Mouse (Mus musculus) forebrain, embryonic 11.5 days (tissue): ENCODE data around the gene Ptpn1. TPM values are rescaled to one million over a fixed set of nuclear protein-coding genes. Genes with fewer than 3 reads are reported as not detected.
A peak's percentile ranks its signal among the peaks of the same experiment; 100 is the strongest.

Experiments used
- ATAC-seq: fragments of 200-750 bp; cut with Nextera tagmentation; replicated peaks from 2 replicates; pipeline ENCODE4 v1.8.0; 2017; ENCODE audit warnings: moderate TSS enrichment; ENCODE audit not compliant: low FRiP score
- DNase-seq: peaks from one replicate; pipeline ENCODE4 v3.0.0-alpha.2; 2017; ENCODE audit warnings: low spot score
- H3K27ac ChIP-seq: fragments of 300-500 bp; sonication (generic); 2 replicates; pipeline ENCODE4 v1.5.1; 2014; ENCODE audit warnings: low read depth, low read length
- H3K27me3 ChIP-seq: fragments of 300-500 bp; sonication (generic); 2 replicates; pipeline ENCODE4 v1.6.1; 2014; ENCODE audit warnings: mild to moderate bottlenecking, low read length, mixed read lengths; ENCODE audit not compliant: control insufficient read depth, insufficient read depth
- H3K36me3 ChIP-seq: fragments of 300-500 bp; sonication (generic); 2 replicates; pipeline ENCODE4 v1.6.1; 2014; ENCODE audit warnings: mild to moderate bottlenecking, low read length, moderate library complexity, mixed read lengths; ENCODE audit not compliant: control insufficient read depth, insufficient read depth
- H3K4me1 ChIP-seq: fragments of 300-500 bp; sonication (generic); replicated peaks from 2 replicates; pipeline ENCODE4 v1.6.1; 2014; ENCODE audit warnings: low read length, mixed read lengths; ENCODE audit not compliant: control insufficient read depth, insufficient read depth
- H3K4me2 ChIP-seq: fragments of 300-500 bp; sonication (generic); 2 replicates; pipeline ENCODE4 v1.6.1; 2014; ENCODE audit warnings: low read depth, mild to moderate bottlenecking, low read length, moderate library complexity, mixed read lengths; ENCODE audit not compliant: severe bottlenecking
- H3K4me3 ChIP-seq: fragments of 300-500 bp; sonication (generic); 2 replicates; pipeline ENCODE4 v1.5.1; 2014; ENCODE audit warnings: low read depth, low read length
- H3K9ac ChIP-seq: fragments of 300-500 bp; sonication (generic); 2 replicates; pipeline ENCODE4 v1.6.1; 2014; ENCODE audit warnings: low read length
- H3K9me3 ChIP-seq: fragments of 300-500 bp; sonication (generic); 2 replicates; pipeline ENCODE4 v1.6.1; 2016; ENCODE audit warnings: low read length, mixed read lengths; ENCODE audit not compliant: control insufficient read depth
- WGBS: fragments of 180-500 bp; shearing (Covaris S2); extraction: QIAGEN DNeasy Blood & Tissue Kit; methylation state at CpG from one replicate; pipeline ENCODE4 v1.1.7; 2014; 5-methylcytosine and 5-hydroxymethylcytosine counted together
- polyA plus RNA-seq: library from polyadenylated mRNA; unstranded; fragments of >200 nt; fragmentation: Nextera tagmentation; extraction: Ambion mirVana; gene quantifications from 2 replicates; pipeline ENCODE4 v1.2.1, GENCODE M21; 2014

The Ptpn1 gene
- polyA plus RNA-seq, 1 experiment from 2014 or later, result 80.0 TPM

DNA sequence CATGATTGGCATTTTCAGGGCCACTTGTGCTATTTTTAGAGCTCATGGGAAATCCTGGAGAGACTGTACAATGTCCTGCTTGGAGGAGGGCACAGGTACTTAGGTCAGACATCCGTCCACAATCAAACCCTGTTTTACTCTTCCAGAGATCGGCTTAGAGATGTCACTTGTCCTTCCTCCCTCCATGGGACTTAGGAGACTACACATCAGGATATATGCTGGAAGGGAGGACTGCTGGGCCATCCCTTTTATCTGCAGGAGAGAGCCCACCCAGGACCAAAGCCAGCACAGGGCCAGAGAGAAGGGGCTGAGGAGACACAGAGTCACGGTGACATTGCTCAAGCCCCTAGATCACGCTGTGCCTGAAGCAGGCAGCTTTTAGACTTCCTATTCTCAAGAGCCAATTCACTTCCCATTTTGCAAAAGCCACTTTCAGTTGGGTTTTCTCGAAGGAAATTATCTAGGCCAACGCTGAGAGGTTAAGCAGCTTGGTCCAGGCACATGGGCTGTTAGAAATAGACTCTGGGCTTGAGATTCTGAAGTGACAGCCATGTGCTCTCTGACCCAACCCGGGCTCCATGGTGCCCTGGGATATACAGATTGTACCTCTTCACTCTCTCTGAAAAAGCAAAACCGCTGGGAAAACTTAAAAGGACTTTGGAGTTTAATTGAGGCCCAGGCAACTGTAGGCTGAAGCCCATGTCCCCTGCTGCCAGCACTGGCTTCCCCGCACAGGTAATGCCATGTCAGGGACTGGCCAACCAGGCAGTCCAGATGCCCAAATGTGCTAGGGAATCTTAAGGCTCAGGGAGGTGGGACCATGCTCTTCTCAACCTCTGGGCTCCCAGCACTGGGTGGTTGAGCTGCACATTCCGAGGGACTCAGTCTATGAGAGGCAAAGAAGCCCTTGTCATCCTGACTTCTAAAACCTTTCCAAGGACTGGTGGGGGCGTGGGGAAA lies 5.7 kb upstream of the Ptpn1 start:
- H3K36me3 ChIP-seq, result no peaks in the 10 kb centered on the region
- no peak for DNase-seq
- no peak overlapping the region for H3K9ac ChIP-seq
- no peak overlapping the region for H3K4me2 ChIP-seq
- no peaks in the 10 kb centered on the region; the same call in 1 of the 2 replicates for H3K4me1 ChIP-seq
- no peak overlapping the region for H3K4me3 ChIP-seq
- no peaks in the 10 kb centered on the region for H3K9me3 ChIP-seq
- H3K27me3 ChIP-seq, result no peaks in the 10 kb centered on the region
- H3K27ac ChIP-seq, result no peak overlapping the region
- no peak for ATAC-seq
- WGBS, result 82% methylated on average over 11 of the region's 11 CpGs

DNA sequence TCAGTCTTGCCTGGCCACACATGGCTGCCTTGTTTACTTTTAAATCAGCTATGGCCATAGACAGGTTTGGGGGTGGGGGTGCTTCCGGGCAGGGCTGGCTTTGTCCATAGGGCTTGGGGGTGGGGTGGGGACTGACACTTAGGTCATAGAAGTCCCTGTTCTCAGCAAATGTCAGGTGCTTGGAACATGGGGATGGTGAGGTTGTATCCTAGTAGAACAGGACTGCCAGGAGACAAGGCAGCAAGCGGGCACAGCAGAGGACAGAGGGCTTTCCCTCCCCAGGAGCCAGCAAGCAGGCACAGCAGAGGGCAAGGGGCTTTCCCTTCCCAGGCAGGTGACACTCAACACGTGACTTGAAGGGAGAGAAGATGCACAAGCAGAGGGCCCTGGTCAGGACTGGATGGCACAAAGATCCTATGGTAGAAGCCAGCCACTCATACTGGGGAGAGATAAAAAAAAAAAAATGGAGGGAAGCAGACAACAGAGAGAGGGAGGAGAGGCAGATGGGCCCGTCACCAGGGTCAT lies 3.8 kb upstream of the Ptpn1 start:
- no peaks in the 10 kb centered on the region for H3K9me3 ChIP-seq
- no peaks in the 10 kb centered on the region for H3K36me3 ChIP-seq
- H3K4me3 ChIP-seq, result no peak overlapping the region
- no peak overlapping the region for H3K9ac ChIP-seq
- H3K4me1 ChIP-seq, result peaks cover 5% of the 10 kb centered on the region; the same call in 1 of the 2 replicates
- WGBS, result 82% methylated on average over 4 of the region's 4 CpGs
- no peaks in the 10 kb centered on the region for H3K27me3 ChIP-seq
- no peak overlapping the region for H3K27ac ChIP-seq
- ATAC-seq (no peak), DNase-seq (no peak)
- H3K4me2 ChIP-seq, result no peak overlapping the region

DNA sequence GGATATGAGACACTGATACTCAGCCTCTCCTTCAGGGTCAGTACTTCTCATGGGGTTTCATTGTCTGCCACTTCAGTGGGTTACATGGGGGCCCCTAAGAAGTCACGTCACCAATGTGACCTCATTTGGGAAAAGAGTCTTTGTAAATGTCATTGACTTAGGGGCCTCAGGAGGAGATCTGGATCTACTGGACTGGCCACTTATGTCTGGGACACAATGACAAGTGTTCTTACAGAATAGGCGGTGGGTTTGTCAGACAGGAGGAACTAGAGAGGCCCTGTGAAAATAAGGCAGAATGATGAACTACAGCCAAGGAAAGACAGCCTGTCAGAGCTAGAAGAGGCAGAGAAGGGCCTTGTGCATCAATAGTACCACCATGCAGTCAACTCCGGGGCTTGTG lies 2.9 kb upstream of the Ptpn1 start:
- 79% methylated on average over 3 of the region's 3 CpGs for WGBS
- no peak for ATAC-seq
- Histone ChIP-seq H3K4me3 (no peak overlapping the region), H3K9ac (no peak overlapping the region), H3K27me3 (no peaks in the 10 kb centered on the region), H3K36me3 (no peaks in the 10 kb centered on the region), H3K4me2 (no peak overlapping the region), H3K27ac (no peak overlapping the region), H3K4me1 (peaks cover 6% of the 10 kb centered on the region; the same call in 1 of the 2 replicates), H3K9me3 (no peaks in the 10 kb centered on the region)
- no peak for DNase-seq

DNA sequence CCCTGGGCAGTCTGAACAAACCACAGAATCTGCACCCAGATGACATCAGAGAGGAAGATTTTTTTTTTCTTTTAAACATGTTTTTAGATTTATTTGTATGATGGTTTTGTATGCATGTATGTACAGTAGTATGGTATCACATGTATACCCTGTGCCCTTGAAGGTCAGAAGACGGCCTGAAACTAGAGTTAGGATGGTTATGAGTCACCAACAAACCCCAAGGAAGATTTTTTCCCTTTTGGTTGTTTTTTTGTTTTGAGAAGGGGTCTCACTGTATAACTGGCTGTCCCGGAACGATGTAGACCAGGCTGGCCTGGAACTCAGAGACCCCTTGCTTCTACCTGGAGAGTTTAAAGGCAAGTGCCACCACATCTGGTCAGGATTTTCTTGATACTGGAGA lies 882 bp upstream of the Ptpn1 start:
- DNase-seq (no peak), ATAC-seq (no peak)
- Histone ChIP-seq H3K4me1 (peaks cover 6% of the 10 kb centered on the region; the same call in 1 of the 2 replicates), H3K27me3 (no peaks in the 10 kb centered on the region), H3K27ac (no peak overlapping the region), H3K9ac (no peak overlapping the region), H3K9me3 (no peaks in the 10 kb centered on the region), H3K4me2 (no peak overlapping the region), H3K36me3 (no peaks in the 10 kb centered on the region), H3K4me3 (peak overlapping the region; percentile 90)
- WGBS, result 94% methylated on average over 3 of the region's 3 CpGs

DNA sequence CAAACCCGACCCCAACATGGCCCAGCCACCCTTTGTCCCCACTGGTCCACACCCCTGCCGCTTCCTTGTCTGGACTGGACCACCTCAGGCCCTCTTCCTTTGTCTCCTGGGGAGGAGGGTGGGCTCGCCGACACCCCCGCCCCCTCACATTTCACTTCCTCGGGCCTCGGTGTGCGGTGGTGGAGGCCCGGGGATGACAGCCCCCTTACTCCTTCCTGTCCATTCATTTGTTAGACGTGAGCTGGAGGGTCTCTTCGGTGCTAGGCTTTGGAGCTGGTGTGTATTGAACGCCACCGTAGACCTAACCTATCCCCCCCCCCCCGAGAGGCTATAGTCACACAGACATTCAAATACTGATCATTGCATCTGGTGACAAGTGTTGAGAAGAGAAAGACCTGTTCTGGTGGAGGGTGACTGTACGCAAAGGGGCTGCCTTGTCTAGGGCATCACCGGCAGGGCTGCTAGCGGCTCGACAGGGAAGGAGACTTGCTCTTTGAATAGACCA lies 922 bp downstream of the Ptpn1 start:
- peak overlapping the region; percentile 88 for H3K9ac ChIP-seq
- no peaks in the 10 kb centered on the region for H3K27me3 ChIP-seq
- peak; percentile 62; the same call in 1 of the 2 replicates for ATAC-seq
- no peaks in the 10 kb centered on the region for H3K36me3 ChIP-seq
- no peaks in the 10 kb centered on the region for H3K9me3 ChIP-seq
- H3K4me3 ChIP-seq, result peak overlapping the region; percentile 90
- H3K27ac ChIP-seq, result no peak overlapping the region
- 1% methylated on average over 18 of the region's 18 CpGs for WGBS
- peaks cover 6% of the 10 kb centered on the region; the same call in 1 of the 2 replicates for H3K4me1 ChIP-seq
- DNase-seq, result peak; percentile 73
- peak overlapping the region; percentile 55 for H3K4me2 ChIP-seq

DNA sequence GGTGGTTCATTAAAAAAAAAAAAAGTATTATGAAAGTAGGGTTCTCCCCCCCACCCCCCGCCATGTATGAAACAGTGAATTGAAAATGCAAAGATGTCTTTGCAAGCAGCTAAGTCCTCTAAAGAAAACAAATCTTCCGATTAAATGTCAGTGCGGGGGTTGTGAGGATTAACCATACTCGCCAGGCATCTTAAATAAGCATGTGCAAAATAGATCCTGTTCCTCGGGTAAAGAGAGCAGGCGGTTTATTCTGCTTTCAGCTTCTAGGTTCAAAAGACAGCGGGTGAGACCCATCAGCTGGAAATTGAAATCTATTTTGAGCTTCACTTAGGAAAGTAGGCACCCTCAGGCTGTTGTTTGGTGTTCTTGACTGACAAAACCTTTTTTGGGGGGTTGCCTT lies 1.5 kb downstream of the Ptpn1 start:
- 28% methylated on average over 7 of the region's 7 CpGs for WGBS

DNA sequence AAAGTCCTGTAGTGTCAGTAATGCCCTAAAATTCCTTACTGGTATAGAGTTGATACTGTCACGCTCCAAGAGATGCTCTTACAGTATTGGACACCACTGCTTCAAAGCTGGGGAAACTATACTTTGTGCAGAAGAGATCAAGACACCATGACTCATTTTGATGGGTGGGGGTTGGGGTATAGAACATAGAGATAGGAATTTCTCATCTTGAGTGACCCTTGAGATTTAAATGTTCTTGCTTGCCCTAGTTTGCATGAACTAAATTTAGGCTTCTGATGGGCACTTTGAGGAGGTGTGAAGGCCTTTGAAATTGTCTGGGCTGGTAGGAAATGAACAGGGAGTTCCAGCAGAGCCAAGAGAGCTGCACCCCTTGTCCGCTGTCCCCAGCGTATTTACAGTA lies 4.1 kb downstream of the Ptpn1 start:
- WGBS, result 76% methylated on average over 3 of the region's 3 CpGs
- Histone ChIP-seq H3K4me3 (no peak overlapping the region), H3K27me3 (no peaks in the 10 kb centered on the region), H3K36me3 (no peaks in the 10 kb centered on the region), H3K4me1 (peaks cover 6% of the 10 kb centered on the region; the same call in 1 of the 2 replicates), H3K27ac (no peak overlapping the region), H3K9ac (no peak overlapping the region), H3K9me3 (no peaks in the 10 kb centered on the region), H3K4me2 (no peak overlapping the region)
- ATAC-seq, result no peak
- no peak for DNase-seq

More for the DNA sequence above, 1.5 kb downstream of the Ptpn1 start:
- peak overlapping the region; percentile 55 for H3K4me2 ChIP-seq
- H3K9ac ChIP-seq, result peak overlapping the region; percentile 88
- no peaks in the 10 kb centered on the region for H3K9me3 ChIP-seq
- peak overlapping the region; percentile 90 for H3K4me3 ChIP-seq
- ATAC-seq (no peak), DNase-seq (no peak)
- H3K27me3 ChIP-seq, result no peaks in the 10 kb centered on the region
- peaks cover 6% of the 10 kb centered on the region; the same call in 1 of the 2 replicates for H3K4me1 ChIP-seq
- H3K27ac ChIP-seq, result no peak overlapping the region
- H3K36me3 ChIP-seq, result no peaks in the 10 kb centered on the region

DNA sequence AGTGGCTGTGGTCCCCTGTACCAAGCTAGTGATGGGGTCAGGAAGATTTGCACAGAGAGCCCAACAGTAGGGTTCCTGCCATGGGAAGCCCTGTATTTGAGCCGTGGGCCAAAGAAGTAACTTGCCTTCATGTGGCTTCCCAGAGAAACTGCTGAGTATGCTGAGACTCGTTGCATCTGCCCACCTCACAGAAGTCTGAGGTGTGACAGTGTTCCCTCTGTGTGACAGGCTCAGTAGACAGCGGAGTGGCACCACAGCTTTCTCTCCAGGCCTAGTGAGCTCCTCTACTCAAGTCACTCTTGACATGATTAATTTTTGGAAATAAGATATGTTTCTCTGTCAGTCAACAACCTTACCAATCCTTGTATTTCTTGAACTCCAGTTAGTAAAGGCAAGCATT lies 6.9 kb downstream of the Ptpn1 start:
- WGBS, result 92% methylated on average over 3 of the region's 3 CpGs
- no peaks in the 10 kb centered on the region for H3K27me3 ChIP-seq
- H3K36me3 ChIP-seq, result no peaks in the 10 kb centered on the region
- H3K4me3 ChIP-seq, result no peak overlapping the region
- no peak for ATAC-seq
- DNase-seq, result no peak
- H3K4me2 ChIP-seq, result no peak overlapping the region
- no peak overlapping the region for H3K9ac ChIP-seq
- no peak overlapping the region for H3K27ac ChIP-seq
- H3K4me1 ChIP-seq, result peaks cover 11% of the 10 kb centered on the region; the same call in 1 of the 2 replicates
- no peaks in the 10 kb centered on the region for H3K9me3 ChIP-seq
